Mouse (Mus musculus): Measurements from ENCODE around the gene Crat. TPM values are rescaled to one million over a fixed set of nuclear protein-coding genes. Genes with fewer than 3 reads are reported as not detected.
A peak's percentile ranks its signal among the peaks of the same experiment; 100 is the strongest.

Gene Crat
- polyA plus RNA-seq (2012; rRNA removed), result 93.9 and 96.4 TPM in 2 replicates

GRCm38 (mm10) chr2:30415157-30415935 lies at the start of gene Crat:
Gene Crat (minus strand): TSS chr2:30415813.
- Histone ChIP-seq H3K4me1 (replicated peaks; ENCODE audit: control insufficient read depth, insufficient read depth, low read length) (peaks cover 13% of the 10 kb centered on the region), H3K27me3 (ENCODE audit: control insufficient read depth, insufficient read depth, low read length) (no peaks in the 10 kb centered on the region), H3K4me3 (ENCODE audit: control insufficient read depth, insufficient read depth, low read length) (peak within 1 kb of the TSS; percentile 60), H3K36me3 (ENCODE audit: control insufficient read depth, insufficient read depth, low read length) (no peaks in the 10 kb centered on the region), H3K27ac (ENCODE audit: control insufficient read depth, insufficient read depth, low read length) (peak within 1 kb of the TSS; percentile 52; the same call in 1 of the 2 replicates)
- WGBS, result 4% methylated on average over 58 of the region's 58 CpGs
- no peak for TF ChIP-seq POLR2A (IDR thresholded peaks at IDR 0.05; ENCODE audit: control insufficient read depth, extremely low read depth, insufficient read depth, low read length, poor library complexity)
- TF ChIP-seq CTCF (IDR thresholded peaks at IDR 0.05; ENCODE audit: borderline replicate concordance, control insufficient read depth, extremely low read depth, insufficient read depth, low read length, poor library complexity), result no peak
- peak; percentile 71 for DNase-seq

GRCm38 (mm10) chr2:30464411-30464810 lies 48.8 kb upstream of the Crat start:
- no peaks in the 10 kb centered on the region for H3K36me3 ChIP-seq (ENCODE audit: control insufficient read depth, insufficient read depth, low read length)
- H3K27me3 ChIP-seq (ENCODE audit: control insufficient read depth, insufficient read depth, low read length), result no peaks in the 10 kb centered on the region
- TF ChIP-seq CTCF (IDR thresholded peaks at IDR 0.05; ENCODE audit: borderline replicate concordance, control insufficient read depth, extremely low read depth, insufficient read depth, low read length, poor library complexity) (no peak), POLR2A (IDR thresholded peaks at IDR 0.05; ENCODE audit: control insufficient read depth, extremely low read depth, insufficient read depth, low read length, poor library complexity) (no peak)
- peak overlapping the region; percentile 28 for H3K4me3 ChIP-seq (ENCODE audit: control insufficient read depth, insufficient read depth, low read length)
- H3K4me1 ChIP-seq (replicated peaks; ENCODE audit: control insufficient read depth, insufficient read depth, low read length), result peaks cover 8% of the 10 kb centered on the region
- H3K27ac ChIP-seq (ENCODE audit: control insufficient read depth, insufficient read depth, low read length), result no peak overlapping the region
- WGBS, result 37% methylated on average over 5 of the region's 5 CpGs
- DNase-seq, result no peak

- H3K36me3 ChIP-seq (ENCODE audit: control insufficient read depth, insufficient read depth, low read length), result no peaks in the 10 kb centered on the region
- H3K4me1 ChIP-seq (replicated peaks; ENCODE audit: control insufficient read depth, insufficient read depth, low read length), result peaks cover 8% of the 10 kb centered on the region
- H3K27ac ChIP-seq (ENCODE audit: control insufficient read depth, insufficient read depth, low read length), result no peak overlapping the region
- H3K27me3 ChIP-seq (ENCODE audit: control insufficient read depth, insufficient read depth, low read length), result no peaks in the 10 kb centered on the region
- under 1% methylated on average over 9 of the region's 9 CpGs for WGBS
- H3K4me3 ChIP-seq (ENCODE audit: control insufficient read depth, insufficient read depth, low read length), result peak overlapping the region; percentile 28
- TF ChIP-seq POLR2A (IDR thresholded peaks at IDR 0.05; ENCODE audit: control insufficient read depth, extremely low read depth, insufficient read depth, low read length, poor library complexity) (0 out of 2 replicates have a peak, but pooled peaks have one; percentile 17), CTCF (IDR thresholded peaks at IDR 0.05; ENCODE audit: borderline replicate concordance, control insufficient read depth, extremely low read depth, insufficient read depth, low read length, poor library complexity) (peak; percentile 51; the same call in 1 of the 2 replicates)
- peak; percentile 71 for DNase-seq
Measured at GRCm38 (mm10) chr2:30463904-30464330, 48.3 kb upstream of the Crat start.

GRCm38 (mm10) chr2:30463341-30463761 lies 47.7 kb upstream of the Crat start:
- H3K36me3 ChIP-seq (ENCODE audit: control insufficient read depth, insufficient read depth, low read length), result no peaks in the 10 kb centered on the region
- no peaks in the 10 kb centered on the region for H3K27me3 ChIP-seq (ENCODE audit: control insufficient read depth, insufficient read depth, low read length)
- no peak overlapping the region for H3K4me3 ChIP-seq (ENCODE audit: control insufficient read depth, insufficient read depth, low read length)
- H3K27ac ChIP-seq (ENCODE audit: control insufficient read depth, insufficient read depth, low read length), result no peak overlapping the region
- peaks cover 8% of the 10 kb centered on the region for H3K4me1 ChIP-seq (replicated peaks; ENCODE audit: control insufficient read depth, insufficient read depth, low read length)
- WGBS, result 46% methylated on average over 5 of the region's 5 CpGs
- no peak for DNase-seq
- TF ChIP-seq POLR2A (IDR thresholded peaks at IDR 0.05; ENCODE audit: control insufficient read depth, extremely low read depth, insufficient read depth, low read length, poor library complexity), result no peak

- Histone ChIP-seq H3K4me3 (ENCODE audit: control insufficient read depth, insufficient read depth, low read length) (no peak overlapping the region), H3K36me3 (ENCODE audit: control insufficient read depth, insufficient read depth, low read length) (no peaks in the 10 kb centered on the region), H3K4me1 (replicated peaks; ENCODE audit: control insufficient read depth, insufficient read depth, low read length) (peaks cover 8% of the 10 kb centered on the region), H3K27me3 (ENCODE audit: control insufficient read depth, insufficient read depth, low read length) (no peaks in the 10 kb centered on the region), H3K27ac (ENCODE audit: control insufficient read depth, insufficient read depth, low read length) (no peak overlapping the region)
- TF ChIP-seq POLR2A (IDR thresholded peaks at IDR 0.05; ENCODE audit: control insufficient read depth, extremely low read depth, insufficient read depth, low read length, poor library complexity) (no peak), CTCF (IDR thresholded peaks at IDR 0.05; ENCODE audit: borderline replicate concordance, control insufficient read depth, extremely low read depth, insufficient read depth, low read length, poor library complexity) (no peak)
- WGBS, result 96% methylated on average over 6 of the region's 6 CpGs
- no peak for DNase-seq
Measured at GRCm38 (mm10) chr2:30459241-30459640, 43.6 kb upstream of the Crat start.

- no peak for DNase-seq
- no peaks in the 10 kb centered on the region for H3K36me3 ChIP-seq (ENCODE audit: control insufficient read depth, insufficient read depth, low read length)
- H3K27me3 ChIP-seq (ENCODE audit: control insufficient read depth, insufficient read depth, low read length), result no peaks in the 10 kb centered on the region
- WGBS, result 50% methylated on average over 6 of the region's 6 CpGs
- TF ChIP-seq POLR2A (IDR thresholded peaks at IDR 0.05; ENCODE audit: control insufficient read depth, extremely low read depth, insufficient read depth, low read length, poor library complexity), result no peak
- no peak for TF ChIP-seq CTCF (IDR thresholded peaks at IDR 0.05; ENCODE audit: borderline replicate concordance, control insufficient read depth, extremely low read depth, insufficient read depth, low read length, poor library complexity)
- H3K27ac ChIP-seq (ENCODE audit: control insufficient read depth, insufficient read depth, low read length), result no peak overlapping the region
- peaks cover 2% of the 10 kb centered on the region for H3K4me1 ChIP-seq (replicated peaks; ENCODE audit: control insufficient read depth, insufficient read depth, low read length)
- H3K4me3 ChIP-seq (ENCODE audit: control insufficient read depth, insufficient read depth, low read length), result no peak overlapping the region
Measured at GRCm38 (mm10) chr2:30458349-30458748, 42.7 kb upstream of the Crat start.
